Mouse (Mus musculus) lung, adult 2 months (tissue): ENCODE measurements at regions not wholly inside any gene's neighbourhood (a gene's known extent, or its start where the extent isn't known, plus 50 kb on each side); places are given as distances from the start of the nearest gene placed in this dataset.

ENCODE experiments used
- CTCF ChIP-seq: fragments of 200-500 bp; IDR thresholded peaks from 2 replicates; pipeline ENCODE4 v1.5.1; 2011; ENCODE audit warnings: mild to moderate bottlenecking, low read length, control low read depth; ENCODE audit not compliant: insufficient read depth
- POLR2A ChIP-seq: fragments of 200-500 bp; IDR thresholded peaks from 2 replicates; pipeline ENCODE4 v1.6.1; 2011; ENCODE audit warnings: low read depth, mild to moderate bottlenecking, control low read depth, low read length, borderline replicate concordance; ENCODE audit errors: extremely low read depth

DNA sequence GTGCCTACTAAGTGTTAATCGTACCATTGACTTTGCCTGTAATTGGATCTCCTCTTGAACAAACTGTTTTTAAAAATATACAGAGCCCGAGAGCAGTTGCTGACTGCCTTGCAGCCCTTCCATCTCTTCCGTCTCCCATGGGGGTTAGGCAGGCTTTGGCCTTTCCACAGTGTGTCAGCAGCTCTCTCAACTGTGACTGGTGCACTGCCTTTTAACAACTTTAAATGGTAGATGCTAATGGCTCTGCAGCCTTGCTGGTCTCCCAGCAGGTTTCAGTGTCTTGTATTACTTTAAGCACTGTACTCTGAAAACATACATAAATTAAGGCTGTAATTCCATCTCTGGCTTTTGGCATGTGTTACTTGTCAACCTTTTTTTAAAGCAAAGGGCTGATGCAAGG is 117.6 kb upstream of the Galnt13 start:
- TF ChIP-seq POLR2A (no peak), CTCF (no peak)
